Mouse (Mus musculus): Measurements from ENCODE around the gene Rc3h1. TPM values are rescaled to one million over a fixed set of nuclear protein-coding genes. Genes with fewer than 3 reads are reported as not detected.
"Not testable (repeated sequence)": the region's sequence is repeated elsewhere in the genome, so short reads cannot be mapped to it uniquely, and the experiment has no call there.

The Rc3h1 gene
- total RNA-seq, 2 experiments from 2014 or later: 25.1 to 28.3 TPM

GRCm38 (mm10) chr1:160933896-160934482, 27.8 kb downstream of the Rc3h1 start:
- DNase-seq: no peak
- intact Hi-C loops (cut with DNase I): no loop called here

- DNase-seq: no peak
- intact Hi-C loops (cut with DNase I): loop anchor here (5.0 kb wide), 2 partner anchors 78 to 183 kb away; no protein-coding TSS in a partner anchor
Measured at GRCm38 (mm10) chr1:160935551-160935950, 29.3 kb downstream of the Rc3h1 start.

- intact Hi-C loops (cut with DNase I): no loop called here
- DNase-seq: no peak
Measured at GRCm38 (mm10) chr1:160963199-160963598, 57.0 kb downstream of the Rc3h1 start.

GRCm38 (mm10) chr1:160967268-160967667, 61.0 kb downstream of the Rc3h1 start:
- intact Hi-C loops (cut with DNase I): no loop called here
- no peak for DNase-seq

GRCm38 (mm10) chr1:160968643-160969042, 62.4 kb downstream of the Rc3h1 start:
- no peak for DNase-seq
- intact Hi-C loops (cut with DNase I): no loop called here

GRCm38 (mm10) chr1:160978071-160978735, 72.0 kb downstream of the Rc3h1 start, which contains the start of gene Serpinc1:
Gene Serpinc1, plus strand, starts transcription at chr1:160978585.
- intact Hi-C loops (cut with DNase I): no loop called here
- DNase-seq: no peak

GRCm38 (mm10) chr1:160980021-160980420, 73.8 kb downstream of the Rc3h1 start:
- DNase-seq: no peak
- intact Hi-C loops (cut with DNase I): no loop called here

GRCm38 (mm10) chr1:160980537-160981234, 74.5 kb downstream of the Rc3h1 start:
- intact Hi-C loops (cut with DNase I): no loop called here
- no peak for DNase-seq

GRCm38 (mm10) chr1:160981337-160981736, 75.1 kb downstream of the Rc3h1 start:
- intact Hi-C loops (cut with DNase I): no loop called here
- no peak for DNase-seq

- intact Hi-C loops (cut with DNase I): no loop called here
- no peak for DNase-seq
Measured at GRCm38 (mm10) chr1:160982887-160983286, 76.7 kb downstream of the Rc3h1 start.

GRCm38 (mm10) chr1:160984731-160985130, 78.5 kb downstream of the Rc3h1 start:
- intact Hi-C loops (cut with DNase I); DNase-seq: not testable (repeated sequence)

GRCm38 (mm10) chr1:160985477-160985876, 79.3 kb downstream of the Rc3h1 start:
- DNase-seq: no peak
- intact Hi-C loops (cut with DNase I): no loop called here

GRCm38 (mm10) chr1:160986881-160987635, 80.8 kb downstream of the Rc3h1 start:
- intact Hi-C loops (cut with DNase I): no loop called here
- DNase-seq: no peak

GRCm38 (mm10) chr1:160989395-160989794, 83.2 kb downstream of the Rc3h1 start:
- intact Hi-C loops (cut with DNase I): no loop called here
- no peak for DNase-seq

GRCm38 (mm10) chr1:160993851-160994250, 87.6 kb downstream of the Rc3h1 start:
- intact Hi-C loops (cut with DNase I): no loop called here
- DNase-seq: no peak

- intact Hi-C loops (cut with DNase I): no loop called here
- no peak for DNase-seq
Measured at GRCm38 (mm10) chr1:161004942-161005341, 98.7 kb downstream of the Rc3h1 start.

- intact Hi-C loops (cut with DNase I): no loop called here
- DNase-seq: no peak
Measured at GRCm38 (mm10) chr1:161005526-161005925, 99.3 kb downstream of the Rc3h1 start.

- no peak for DNase-seq
- intact Hi-C loops (cut with DNase I): no loop called here
Measured at GRCm38 (mm10) chr1:161006471-161006870, 100.3 kb downstream of the Rc3h1 start.

- DNase-seq: no peak
- intact Hi-C loops (cut with DNase I): no loop called here
Measured at GRCm38 (mm10) chr1:161008038-161008437, 101.8 kb downstream of the Rc3h1 start.

GRCm38 (mm10) chr1:161010436-161010835, 104.2 kb downstream of the Rc3h1 start:
- no peak for DNase-seq
- intact Hi-C loops (cut with DNase I): no loop called here

GRCm38 (mm10) chr1:161016378-161016777, 110.2 kb downstream of the Rc3h1 start:
- intact Hi-C loops (cut with DNase I): no loop called here
- DNase-seq: no peak
